Mouse (Mus musculus) urinary bladder, postnatal 36 days (tissue): ENCODE results near the gene Spryd4.
"Not testable (repeated sequence)": the region's sequence is repeated elsewhere in the genome, so short reads cannot be mapped to it uniquely, and the experiment has no call there.

Source experiments
- DNase-seq, 2 experiments: peaks; one replicate each; pipeline ENCODE4 v3.0.0; 2022; ENCODE audit warnings: low spot score in 2 of 2, mixed read lengths in 1 of 2

The Spryd4 gene

GRCm38 (mm10) chr10:128188242-128188877, 23.2 kb downstream of the Spryd4 start:
- peak; percentile 53 to 67 for DNase-seq

- no peak for DNase-seq
These were observed 24.4 kb downstream of the Spryd4 start for GRCm38 (mm10) chr10:128187181-128187605.

- DNase-seq, result peak; percentile 65 to 82
These were observed 25.6 kb downstream of the Spryd4 start for GRCm38 (mm10) chr10:128185959-128186358.

GRCm38 (mm10) chr10:128185277-128185940, 26.2 kb downstream of the Spryd4 start:
- DNase-seq, result no peak

GRCm38 (mm10) chr10:128184296-128184695, 27.3 kb downstream of the Spryd4 start:
- no peak for DNase-seq

- peak in 1 of 2 experiments; percentile 13 for DNase-seq
These were observed 31.6 kb downstream of the Spryd4 start, which contains the start of gene Rbms2 for GRCm38 (mm10) chr10:128179989-128180388. TSS of gene Rbms2 (minus strand) at chr10:128180297.

GRCm38 (mm10) chr10:128177316-128177715, 34.3 kb downstream of the Spryd4 start:
- DNase-seq, result no peak

- DNase-seq, result peak; percentile 38 to 63
These were observed 35.4 kb downstream of the Spryd4 start for GRCm38 (mm10) chr10:128175996-128176755.

- no peak for DNase-seq
These were observed 36.3 kb downstream of the Spryd4 start for GRCm38 (mm10) chr10:128175302-128175701.

GRCm38 (mm10) chr10:128171348-128171747, 40.3 kb downstream of the Spryd4 start:
- not testable (repeated sequence) for DNase-seq

GRCm38 (mm10) chr10:128167091-128167490, 44.5 kb downstream of the Spryd4 start:
- no peak for DNase-seq

GRCm38 (mm10) chr10:128165726-128166125, 45.9 kb downstream of the Spryd4 start:
- DNase-seq, result not testable (repeated sequence)
